Mouse (Mus musculus): ENCODE results near the gene Wdr31. TPM values are rescaled to one million over a fixed set of nuclear protein-coding genes. Genes with fewer than 3 reads are reported as not detected.

The Wdr31 gene
- polyA plus RNA-seq, 1 experiment from 2014 or later, result 11.5 TPM

- Histone ChIP-seq H3K9ac (ENCODE audit: low read length) (no peak overlapping the region), H3K4me1 (replicated peaks; ENCODE audit: control insufficient read depth, insufficient read depth, low read length) (no peaks in the 10 kb centered on the region), H3K27ac (ENCODE audit: low read depth, low read length) (no peak overlapping the region), H3K4me3 (ENCODE audit: low read depth, low read length) (no peak overlapping the region), H3K4me2 (ENCODE audit: low read depth, low read length, severe bottlenecking) (no peak overlapping the region), H3K9me3 (ENCODE audit: control insufficient read depth, low read length) (no peaks in the 10 kb centered on the region), H3K36me3 (ENCODE audit: control insufficient read depth, insufficient read depth, low read length) (no peaks in the 10 kb centered on the region), H3K27me3 (ENCODE audit: control insufficient read depth, insufficient read depth, low read length) (no peaks in the 10 kb centered on the region)
- DNase-seq (ENCODE audit: low spot score) (no peak), ATAC-seq (replicated peaks; ENCODE audit: low FRiP score) (no peak)
- WGBS, result 87% methylated on average over 2 of the region's 2 CpGs
Observed at GRCm38 (mm10) chr4:62492682-62493081, 22.0 kb upstream of the Wdr31 start.

GRCm38 (mm10) chr4:62487914-62488313 is 17.2 kb upstream of the Wdr31 start:
- no peaks in the 10 kb centered on the region for H3K9me3 ChIP-seq (ENCODE audit: control insufficient read depth, low read length)
- WGBS, result 74% methylated on average over 2 of the region's 2 CpGs
- H3K36me3 ChIP-seq (ENCODE audit: control insufficient read depth, insufficient read depth, low read length), result no peaks in the 10 kb centered on the region
- H3K4me3 ChIP-seq (ENCODE audit: low read depth, low read length), result no peak overlapping the region
- no peak overlapping the region for H3K4me2 ChIP-seq (ENCODE audit: low read depth, low read length, severe bottlenecking)
- H3K27me3 ChIP-seq (ENCODE audit: control insufficient read depth, insufficient read depth, low read length), result no peaks in the 10 kb centered on the region
- no peak overlapping the region for H3K9ac ChIP-seq (ENCODE audit: low read length)
- no peaks in the 10 kb centered on the region for H3K4me1 ChIP-seq (replicated peaks; ENCODE audit: control insufficient read depth, insufficient read depth, low read length)
- no peak for ATAC-seq (replicated peaks; ENCODE audit: low FRiP score)
- DNase-seq (ENCODE audit: low spot score), result no peak
- H3K27ac ChIP-seq (ENCODE audit: low read depth, low read length), result no peak overlapping the region

GRCm38 (mm10) chr4:62487172-62487571 is 16.5 kb upstream of the Wdr31 start:
- no peak for ATAC-seq (replicated peaks; ENCODE audit: low FRiP score)
- no peak for DNase-seq (ENCODE audit: low spot score)
- 90% methylated on average over 5 of the region's 5 CpGs for WGBS
- Histone ChIP-seq H3K4me3 (ENCODE audit: low read depth, low read length) (no peak overlapping the region), H3K27ac (ENCODE audit: low read depth, low read length) (no peak overlapping the region), H3K4me2 (ENCODE audit: low read depth, low read length, severe bottlenecking) (no peak overlapping the region), H3K4me1 (replicated peaks; ENCODE audit: control insufficient read depth, insufficient read depth, low read length) (no peaks in the 10 kb centered on the region), H3K36me3 (ENCODE audit: control insufficient read depth, insufficient read depth, low read length) (no peaks in the 10 kb centered on the region), H3K9ac (ENCODE audit: low read length) (no peak overlapping the region), H3K9me3 (ENCODE audit: control insufficient read depth, low read length) (no peaks in the 10 kb centered on the region), H3K27me3 (ENCODE audit: control insufficient read depth, insufficient read depth, low read length) (no peaks in the 10 kb centered on the region)

GRCm38 (mm10) chr4:62486162-62486696 is 15.5 kb upstream of the Wdr31 start:
- ATAC-seq (replicated peaks; ENCODE audit: low FRiP score), result no peak
- Histone ChIP-seq H3K4me3 (ENCODE audit: low read depth, low read length) (no peak overlapping the region), H3K27me3 (ENCODE audit: control insufficient read depth, insufficient read depth, low read length) (peaks cover under 1% of the 10 kb centered on the region; the same call in 1 of the 2 replicates), H3K9me3 (ENCODE audit: control insufficient read depth, low read length) (no peaks in the 10 kb centered on the region), H3K9ac (ENCODE audit: low read length) (no peak overlapping the region), H3K27ac (ENCODE audit: low read depth, low read length) (no peak overlapping the region), H3K4me1 (replicated peaks; ENCODE audit: control insufficient read depth, insufficient read depth, low read length) (no peaks in the 10 kb centered on the region), H3K4me2 (ENCODE audit: low read depth, low read length, severe bottlenecking) (no peak overlapping the region), H3K36me3 (ENCODE audit: control insufficient read depth, insufficient read depth, low read length) (no peaks in the 10 kb centered on the region)
- DNase-seq (ENCODE audit: low spot score), result no peak
- WGBS, result 94% methylated on average over 15 of the region's 15 CpGs

GRCm38 (mm10) chr4:62485450-62486161 is 14.9 kb upstream of the Wdr31 start:
- ATAC-seq (replicated peaks; ENCODE audit: low FRiP score) (no peak), DNase-seq (ENCODE audit: low spot score) (no peak)
- 90% methylated on average over 8 of the region's 8 CpGs for WGBS
- H3K4me3 ChIP-seq (ENCODE audit: low read depth, low read length), result no peak overlapping the region
- no peak overlapping the region for H3K4me2 ChIP-seq (ENCODE audit: low read depth, low read length, severe bottlenecking)
- peaks cover 5% of the 10 kb centered on the region for H3K27me3 ChIP-seq (ENCODE audit: control insufficient read depth, insufficient read depth, low read length)
- no peaks in the 10 kb centered on the region for H3K4me1 ChIP-seq (replicated peaks; ENCODE audit: control insufficient read depth, insufficient read depth, low read length)
- H3K9ac ChIP-seq (ENCODE audit: low read length), result no peak overlapping the region
- H3K9me3 ChIP-seq (ENCODE audit: control insufficient read depth, low read length), result no peaks in the 10 kb centered on the region
- no peaks in the 10 kb centered on the region for H3K36me3 ChIP-seq (ENCODE audit: control insufficient read depth, insufficient read depth, low read length)
- H3K27ac ChIP-seq (ENCODE audit: low read depth, low read length), result no peak overlapping the region

GRCm38 (mm10) chr4:62484928-62485327 is 14.2 kb upstream of the Wdr31 start:
- no peak overlapping the region for H3K27ac ChIP-seq (ENCODE audit: low read depth, low read length)
- WGBS, result 90% methylated on average over 3 of the region's 3 CpGs
- ATAC-seq (replicated peaks; ENCODE audit: low FRiP score) (no peak), DNase-seq (ENCODE audit: low spot score) (no peak)
- no peak overlapping the region for H3K4me2 ChIP-seq (ENCODE audit: low read depth, low read length, severe bottlenecking)
- no peaks in the 10 kb centered on the region; the same call in 1 of the 2 replicates for H3K4me1 ChIP-seq (replicated peaks; ENCODE audit: control insufficient read depth, insufficient read depth, low read length)
- no peak overlapping the region for H3K9ac ChIP-seq (ENCODE audit: low read length)
- H3K9me3 ChIP-seq (ENCODE audit: control insufficient read depth, low read length), result no peaks in the 10 kb centered on the region
- no peaks in the 10 kb centered on the region for H3K36me3 ChIP-seq (ENCODE audit: control insufficient read depth, insufficient read depth, low read length)
- H3K4me3 ChIP-seq (ENCODE audit: low read depth, low read length), result no peak overlapping the region
- peaks cover 12% of the 10 kb centered on the region for H3K27me3 ChIP-seq (ENCODE audit: control insufficient read depth, insufficient read depth, low read length)

- no peak overlapping the region for H3K9ac ChIP-seq (ENCODE audit: low read length)
- H3K9me3 ChIP-seq (ENCODE audit: control insufficient read depth, low read length), result no peaks in the 10 kb centered on the region
- H3K27ac ChIP-seq (ENCODE audit: low read depth, low read length), result no peak overlapping the region
- peaks cover 20% of the 10 kb centered on the region for H3K27me3 ChIP-seq (ENCODE audit: control insufficient read depth, insufficient read depth, low read length)
- ATAC-seq (replicated peaks; ENCODE audit: low FRiP score) (0 out of 2 replicates have a peak, but pooled peaks have one; percentile 21), DNase-seq (ENCODE audit: low spot score) (no peak)
- H3K4me1 ChIP-seq (replicated peaks; ENCODE audit: control insufficient read depth, insufficient read depth, low read length), result no peaks in the 10 kb centered on the region; the same call in 1 of the 2 replicates
- no peak overlapping the region for H3K4me2 ChIP-seq (ENCODE audit: low read depth, low read length, severe bottlenecking)
- WGBS, result 53% methylated on average over 10 of the region's 10 CpGs
- no peaks in the 10 kb centered on the region for H3K36me3 ChIP-seq (ENCODE audit: control insufficient read depth, insufficient read depth, low read length)
- no peak overlapping the region for H3K4me3 ChIP-seq (ENCODE audit: low read depth, low read length)
Observed at GRCm38 (mm10) chr4:62480709-62481605, 10.3 kb upstream of the Wdr31 start.

- H3K27ac ChIP-seq (ENCODE audit: low read depth, low read length), result no peak within 1 kb of the TSS
- no peak within 1 kb of the TSS; the same call in 1 of the 2 replicates for H3K9ac ChIP-seq (ENCODE audit: low read length)
- DNase-seq (ENCODE audit: low spot score) (peak; percentile 68), ATAC-seq (replicated peaks; ENCODE audit: low FRiP score) (peak; percentile 75)
- no peaks in the 10 kb centered on the region for H3K9me3 ChIP-seq (ENCODE audit: control insufficient read depth, low read length)
- peak within 1 kb of the TSS; percentile 37 for H3K4me3 ChIP-seq (ENCODE audit: low read depth, low read length)
- H3K36me3 ChIP-seq (ENCODE audit: control insufficient read depth, insufficient read depth, low read length), result no peaks in the 10 kb centered on the region
- peak within 1 kb of the TSS; percentile 75 for H3K4me2 ChIP-seq (ENCODE audit: low read depth, low read length, severe bottlenecking)
- peaks cover 20% of the 10 kb centered on the region for H3K27me3 ChIP-seq (ENCODE audit: control insufficient read depth, insufficient read depth, low read length)
- 2% methylated on average over 70 of the region's 71 CpGs for WGBS
- H3K4me1 ChIP-seq (replicated peaks; ENCODE audit: control insufficient read depth, insufficient read depth, low read length), result no peaks in the 10 kb centered on the region; the same call in 1 of the 2 replicates
Observed at GRCm38 (mm10) chr4:62479937-62480708, 9.4 kb upstream of the Wdr31 start, which contains the start of gene Bspry. Gene Bspry (plus strand): TSS chr4:62480053.
